Mouse (Mus musculus): ENCODE data around the gene Ap2s1.

DNA sequence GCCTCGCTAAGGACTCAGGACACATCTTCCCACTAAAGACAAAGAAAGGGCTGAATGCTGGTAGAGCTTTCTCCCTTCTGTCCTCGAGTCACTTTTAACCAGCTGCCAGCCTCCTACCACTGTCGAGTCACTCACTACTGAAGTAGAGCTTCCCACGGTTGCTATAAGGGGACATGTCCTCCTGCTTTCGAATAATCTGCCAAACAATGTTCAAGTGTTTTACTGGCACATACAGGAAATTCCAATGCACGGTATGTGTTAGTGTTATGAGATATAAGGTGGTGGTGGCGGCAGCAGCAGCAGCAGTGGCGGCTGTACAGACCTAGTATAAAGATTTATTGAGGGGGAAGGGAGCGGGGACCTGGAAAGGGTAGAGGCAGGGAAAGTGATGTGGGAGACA lies 31.8 kb upstream of the Ap2s1 start:
- no peak for TF ChIP-seq CTCF (IDR thresholded peaks at IDR 0.05; ENCODE audit: extremely low read depth, insufficient read depth, low read length)
- TF ChIP-seq POLR2A (IDR thresholded peaks at IDR 0.05; ENCODE audit: extremely low read depth, insufficient read depth, low read length): no peak

All from cortical plate, adult 2 months (tissue).